ENCODE assay signal across 10 mouse cellular contexts in the genomic region with DNA sequence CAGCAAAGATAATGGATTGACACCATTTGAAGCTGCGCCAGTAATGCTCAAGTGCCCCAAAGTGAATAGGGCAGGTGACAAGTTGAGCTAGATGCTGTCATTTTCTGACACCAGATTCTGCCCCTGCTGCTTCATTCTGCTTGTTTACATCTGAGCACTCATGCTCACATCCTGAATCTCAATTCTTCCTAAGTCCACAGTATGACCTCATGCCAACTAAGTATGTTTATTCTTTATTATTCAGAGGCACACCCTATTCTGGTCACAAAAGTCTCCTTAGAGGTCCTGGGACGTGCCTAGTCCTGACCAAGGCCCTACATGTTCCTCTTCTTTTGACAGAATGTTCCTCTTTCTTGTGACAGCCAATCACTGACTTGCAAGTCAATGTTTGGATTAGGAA.
"Had no signal": no experiment of that assay in that cellular context is flagged by ENCODE, and none has a peak within 500 bp of the region (broad histone marks: within the 10 kb centered on the region; RNA-seq: fewer than 3 reads in every experiment).

No protein-coding gene starts in this region.

- H3K4me1 ChIP-seq: intestine, embryonic 15.5 days; limb, embryonic 15.5 days; liver, embryonic 13.5 days; midbrain, embryonic 15.5 days; neural tube, embryonic 12.5 days had no signal

- H3K4me3 ChIP-seq: intestine, embryonic 15.5 days; limb, embryonic 15.5 days; liver, embryonic 13.5 days; midbrain, embryonic 15.5 days; neural tube, embryonic 12.5 days had no signal

- H3K9me3 ChIP-seq: intestine, embryonic 15.5 days; limb, embryonic 15.5 days; liver, embryonic 13.5 days; midbrain, embryonic 15.5 days; neural tube, embryonic 12.5 days had no signal

- DNase-seq: kidney, adult 18-20 months; kidney, postnatal 10 days; layer of hippocampus, adult 9-11 months; layer of hippocampus, postnatal 36 days; liver, embryonic 13.5 days had no signal

- H3K4me2 ChIP-seq: hindbrain, embryonic 14.5 days; intestine, embryonic 15.5 days; limb, embryonic 15.5 days; liver, embryonic 13.5 days; midbrain, embryonic 15.5 days; neural tube, embryonic 12.5 days had no signal

- H3K36me3 ChIP-seq: intestine, embryonic 15.5 days; limb, embryonic 15.5 days; liver, embryonic 13.5 days; midbrain, embryonic 15.5 days; neural tube, embryonic 12.5 days had no signal

- H3K27me3 ChIP-seq: intestine, embryonic 15.5 days; limb, embryonic 15.5 days; liver, embryonic 13.5 days; midbrain, embryonic 15.5 days; neural tube, embryonic 12.5 days had no signal

- H3K27ac ChIP-seq: hindbrain, embryonic 14.5 days; intestine, embryonic 15.5 days; limb, embryonic 15.5 days; liver, embryonic 13.5 days; midbrain, embryonic 15.5 days; neural tube, embryonic 12.5 days had no signal

- H3K9ac ChIP-seq: hindbrain, embryonic 14.5 days; intestine, embryonic 15.5 days; limb, embryonic 15.5 days; liver, embryonic 13.5 days; midbrain, embryonic 15.5 days; neural tube, embryonic 12.5 days had no signal

- ATAC-seq: intestine, embryonic 15.5 days; midbrain, embryonic 15.5 days had no signal
